Mouse (Mus musculus): ENCODE results near the gene Zfyve28. TPM values are rescaled to one million over a fixed set of nuclear protein-coding genes. Genes with fewer than 3 reads are reported as not detected.

Gene Zfyve28
- polyA plus RNA-seq, 2 experiments from 2014 or later: 4.4 to 4.5 TPM

DNA sequence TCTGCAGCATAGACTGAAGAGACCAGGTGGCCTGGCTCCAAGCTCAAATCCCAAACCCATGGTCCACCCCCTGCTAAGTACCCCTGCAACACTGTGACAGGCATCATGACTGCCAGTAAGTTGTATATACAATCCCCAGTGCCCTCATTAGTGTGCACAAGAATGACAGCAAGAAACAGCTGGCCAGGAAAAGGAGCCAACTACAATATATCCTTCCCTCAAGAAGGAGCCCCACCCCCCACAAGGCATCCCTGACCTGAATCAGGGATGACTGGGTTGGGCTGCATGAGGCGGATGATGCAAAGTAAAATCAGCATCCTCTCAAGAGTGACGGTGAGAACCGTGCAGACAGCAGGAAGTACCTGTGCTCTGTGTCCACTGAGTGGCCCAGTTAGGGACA is 38.2 kb downstream of the Zfyve28 start:
- no peak for ATAC-seq

- ATAC-seq: peak; percentile 23
Measured at GRCm38 (mm10) chr5:34249132-34249531, 39.1 kb downstream of the Zfyve28 start.

DNA sequence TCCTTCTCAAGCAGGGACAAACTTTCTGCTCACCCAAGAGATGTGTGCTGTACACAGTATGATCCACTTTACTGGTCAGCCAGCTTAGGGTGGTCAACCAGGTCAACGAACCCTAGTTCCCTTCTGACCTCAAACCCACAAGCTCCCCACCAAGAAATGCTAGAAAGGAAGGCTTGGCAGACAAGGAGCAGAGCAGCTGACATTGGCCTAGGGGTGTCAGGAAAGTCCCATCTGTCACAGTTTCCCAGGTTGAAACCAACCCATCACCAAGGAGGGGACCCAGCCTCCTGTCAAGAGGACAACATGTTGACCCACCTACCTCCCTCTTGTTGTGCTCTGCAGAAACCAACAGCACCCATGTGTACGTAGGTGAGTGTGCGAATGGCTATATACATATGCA is 41.8 kb downstream of the Zfyve28 start:
- no peak for ATAC-seq

DNA sequence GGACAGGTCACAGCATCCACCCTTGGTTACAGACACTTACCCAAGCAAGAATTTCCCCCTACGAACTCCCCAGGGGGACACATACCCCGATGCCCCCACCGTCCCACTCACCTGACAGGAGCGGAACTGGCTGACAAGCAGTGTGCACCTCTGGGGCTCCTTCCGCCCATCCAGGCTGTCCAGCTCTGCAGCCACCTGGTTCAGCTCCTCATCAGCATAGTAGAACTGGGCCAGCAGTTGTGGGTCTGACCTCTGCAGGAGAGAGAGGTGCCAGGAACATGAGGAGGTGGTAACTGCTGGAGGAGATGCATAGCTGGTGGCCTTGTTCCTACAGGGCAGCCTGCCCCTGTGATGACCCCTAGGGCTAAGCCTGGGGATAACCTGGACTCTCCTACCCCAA is 45.2 kb downstream of the Zfyve28 start:
- no peak for ATAC-seq

DNA sequence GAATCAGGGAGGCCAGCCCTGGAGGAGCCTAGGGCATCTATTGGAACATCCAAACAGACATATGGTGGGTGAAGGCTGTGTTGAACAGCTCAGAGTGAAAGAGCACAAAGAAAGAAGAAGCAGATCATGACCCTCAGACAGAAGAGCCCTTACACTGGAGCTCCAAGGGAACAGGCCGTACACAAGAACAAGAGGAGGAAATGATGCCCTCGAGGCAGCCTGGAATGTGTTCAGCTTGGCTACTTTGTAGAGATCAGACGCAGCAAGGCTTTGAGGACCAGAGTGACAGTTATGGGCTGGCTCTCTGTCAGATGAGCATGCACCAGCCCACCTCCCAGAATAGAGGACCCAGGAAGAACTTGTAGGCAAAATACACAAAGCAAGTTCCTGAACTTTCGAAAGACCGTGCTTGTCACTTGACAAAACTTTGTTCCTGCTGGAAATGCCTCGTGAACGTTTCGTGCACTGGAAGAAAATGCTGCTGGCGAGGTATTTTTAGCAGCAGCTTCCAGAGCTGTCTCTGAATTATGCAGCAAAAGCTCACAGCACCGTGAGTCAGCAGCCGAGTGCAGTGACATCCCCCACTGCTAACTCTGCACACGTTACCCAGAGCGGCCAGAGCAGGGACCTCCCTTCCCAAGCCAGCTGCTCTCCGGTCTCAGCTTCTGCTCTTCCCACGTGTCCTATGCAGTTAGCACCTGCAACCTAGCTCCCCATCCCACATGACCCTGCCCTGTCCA is 45.9 kb downstream of the Zfyve28 start:
- ATAC-seq: no peak

- no peak for ATAC-seq
Measured at GRCm38 (mm10) chr5:34238444-34238843, 49.8 kb downstream of the Zfyve28 start.

DNA sequence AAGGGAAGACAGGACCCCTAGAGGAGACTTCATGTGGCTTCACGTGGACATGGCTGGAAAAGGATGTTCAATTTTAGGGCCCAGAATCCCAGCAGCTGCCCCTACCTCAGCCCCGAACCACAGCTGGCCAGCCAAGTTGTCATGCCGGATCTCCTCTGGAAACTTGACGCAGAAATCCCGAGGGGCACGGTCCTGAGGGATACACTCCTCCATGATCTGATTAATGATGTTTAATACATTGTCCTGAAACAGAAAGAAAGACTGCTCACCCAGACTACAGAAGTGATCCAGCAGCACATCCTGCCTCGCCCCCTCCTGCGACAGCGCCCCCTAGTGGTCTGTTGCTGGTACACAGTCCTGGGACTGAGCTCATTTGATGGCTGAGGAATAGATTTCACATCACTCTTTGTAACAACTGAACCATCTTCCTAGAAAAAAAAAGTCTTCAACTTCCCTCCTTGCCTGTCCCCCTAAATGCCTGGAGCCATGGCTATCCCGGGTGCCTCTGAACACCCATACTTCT is 52.3 kb downstream of the Zfyve28 start:
- ATAC-seq: peak; percentile 92

DNA sequence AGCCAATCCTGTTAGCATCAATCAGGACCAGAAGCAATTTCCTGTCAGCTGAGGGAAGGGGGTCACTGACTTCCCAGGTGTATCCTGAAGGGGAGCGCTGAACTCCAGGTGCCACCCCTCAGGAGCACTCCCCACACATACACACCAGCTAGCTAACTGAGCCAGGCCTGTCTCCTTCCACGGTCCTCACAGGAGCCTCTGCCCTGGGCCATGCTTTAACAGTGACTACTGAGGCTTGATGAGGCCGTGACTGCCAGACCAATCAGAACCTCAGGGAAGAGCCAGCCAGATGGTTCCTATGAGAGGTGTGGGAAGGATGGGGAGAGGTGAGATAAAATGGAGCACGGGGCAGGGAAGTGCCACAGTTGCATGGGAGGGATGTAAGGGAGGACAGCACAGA is 53.2 kb downstream of the Zfyve28 start:
- ATAC-seq: no peak

GRCm38 (mm10) chr5:34233221-34233515 is 55.1 kb downstream of the Zfyve28 start:
- no peak for ATAC-seq

DNA sequence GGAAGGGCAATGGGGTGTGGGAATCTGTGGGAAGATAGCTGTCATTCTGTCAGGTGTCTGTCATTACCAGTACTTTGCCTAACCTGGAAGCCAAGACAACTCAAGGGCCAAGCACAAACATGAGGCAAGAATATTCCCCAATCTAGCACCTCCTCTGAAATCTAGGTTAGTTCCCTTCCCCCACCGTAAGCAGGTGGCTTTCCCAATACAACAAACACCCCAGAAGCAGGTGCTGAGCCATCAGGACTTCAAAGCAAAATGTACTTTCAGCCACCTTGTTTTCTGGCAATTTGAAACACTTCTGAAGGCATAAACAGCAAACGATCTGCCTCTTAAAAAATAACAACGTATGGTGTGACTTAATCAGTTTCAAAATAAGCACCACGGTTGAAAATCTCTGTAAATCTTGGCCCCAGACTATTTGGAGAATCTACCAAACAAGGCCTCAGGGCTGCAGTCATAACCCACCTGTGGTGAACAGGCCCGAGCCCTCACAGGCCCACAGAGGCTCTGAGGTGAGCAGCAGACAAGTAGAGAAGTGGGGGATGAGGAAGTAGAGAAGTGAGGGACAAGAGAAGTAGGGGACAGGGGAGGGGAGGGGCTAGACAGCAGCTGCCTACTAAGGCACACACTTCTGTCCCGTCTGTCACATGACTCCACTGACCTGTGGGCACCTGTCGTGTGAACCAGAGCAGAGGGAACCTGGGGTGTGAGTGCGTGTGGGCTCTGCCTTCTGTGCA is 55.6 kb downstream of the Zfyve28 start:
- no peak for ATAC-seq

- peak; percentile 25 for ATAC-seq
Measured at GRCm38 (mm10) chr5:34231901-34232300, 56.3 kb downstream of the Zfyve28 start.

- peak; percentile 48 for ATAC-seq
Measured at GRCm38 (mm10) chr5:34230599-34231485, 57.4 kb downstream of the Zfyve28 start.

GRCm38 (mm10) chr5:34229503-34229902 is 58.7 kb downstream of the Zfyve28 start:
- no peak for ATAC-seq

DNA sequence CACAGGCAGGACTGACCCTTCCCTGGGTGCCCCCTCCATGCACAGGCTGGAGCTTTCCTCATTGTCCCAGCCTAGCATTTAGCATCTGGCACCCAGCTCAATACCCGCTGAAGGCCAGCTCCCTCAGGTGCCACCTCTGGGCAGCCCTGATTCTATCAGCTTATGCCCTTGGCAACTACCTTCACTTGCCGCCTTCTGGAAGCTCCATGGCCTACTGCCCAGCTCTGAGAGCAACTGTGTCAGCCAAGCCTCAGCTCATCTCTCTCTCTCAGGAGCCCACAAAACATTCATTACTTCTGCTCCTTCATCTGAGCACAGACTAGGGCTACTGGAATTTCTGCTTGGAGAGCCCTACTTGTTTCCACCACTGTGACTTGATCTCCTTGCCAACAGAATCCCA is 62.7 kb downstream of the Zfyve28 start:
- ATAC-seq: no peak

GRCm38 (mm10) chr5:34224515-34224914 is 63.7 kb downstream of the Zfyve28 start:
- ATAC-seq: no peak

DNA sequence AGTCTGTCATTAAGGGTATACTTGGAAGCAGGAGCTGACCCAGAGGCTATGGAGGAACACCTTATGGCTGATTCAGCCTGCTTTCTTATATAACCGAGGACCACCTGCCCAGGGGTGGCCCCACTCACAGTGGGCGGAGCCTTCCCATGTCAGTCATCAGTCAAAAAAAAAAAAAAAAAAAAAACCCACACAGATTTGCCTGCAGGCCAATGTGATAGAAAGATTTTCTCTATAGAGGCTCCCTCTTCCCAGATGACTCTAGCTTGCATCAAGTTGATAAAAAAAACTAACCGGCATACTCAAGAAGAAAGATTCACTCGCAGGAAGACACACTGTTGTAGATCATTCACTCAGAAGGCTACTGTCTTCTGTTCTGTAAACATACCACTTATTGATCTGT is 68.2 kb downstream of the Zfyve28 start:
- ATAC-seq: no peak

DNA sequence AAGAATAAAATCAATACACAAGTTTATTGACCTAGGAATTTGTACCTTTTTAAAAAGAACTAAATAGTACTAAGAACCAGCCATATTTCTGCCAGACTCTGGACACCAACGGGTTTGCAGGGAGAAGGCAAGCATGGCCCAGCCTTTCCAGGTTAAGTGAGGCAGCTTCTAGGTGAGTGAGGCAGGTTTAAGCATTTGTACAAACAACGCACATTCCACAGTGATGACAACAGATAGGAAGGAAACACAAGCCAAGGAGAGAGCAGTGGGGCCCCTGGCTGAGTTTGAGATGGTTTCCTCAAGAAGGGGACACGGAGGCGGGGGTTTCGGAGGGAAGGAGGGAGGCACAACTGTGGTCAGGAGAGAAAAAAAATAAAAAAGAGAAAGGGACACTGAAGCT is 69.6 kb downstream of the Zfyve28 start:
- ATAC-seq: no peak

GRCm38 (mm10) chr5:34217756-34218155 is 70.5 kb downstream of the Zfyve28 start:
- no peak for ATAC-seq

DNA sequence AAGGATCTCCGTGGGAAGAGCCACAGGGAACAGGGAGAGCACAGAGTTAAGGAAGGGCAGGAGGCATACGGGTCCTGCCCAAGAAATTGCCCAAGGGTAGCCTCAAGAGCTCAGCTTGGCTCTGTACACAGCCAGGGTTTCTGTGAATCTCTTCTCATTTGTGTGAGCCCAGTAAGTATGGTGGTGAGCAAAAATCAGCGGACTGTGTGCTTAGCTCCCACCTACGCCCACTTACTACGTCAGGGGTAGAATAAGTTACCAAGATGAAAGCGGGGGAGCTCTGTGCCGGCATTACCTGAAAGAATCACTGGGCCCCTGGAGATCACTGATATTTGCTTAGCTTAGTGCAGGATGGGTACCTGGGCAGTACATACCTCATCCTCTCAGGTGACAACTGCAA is 72.2 kb downstream of the Zfyve28 start:
- ATAC-seq: no peak

DNA sequence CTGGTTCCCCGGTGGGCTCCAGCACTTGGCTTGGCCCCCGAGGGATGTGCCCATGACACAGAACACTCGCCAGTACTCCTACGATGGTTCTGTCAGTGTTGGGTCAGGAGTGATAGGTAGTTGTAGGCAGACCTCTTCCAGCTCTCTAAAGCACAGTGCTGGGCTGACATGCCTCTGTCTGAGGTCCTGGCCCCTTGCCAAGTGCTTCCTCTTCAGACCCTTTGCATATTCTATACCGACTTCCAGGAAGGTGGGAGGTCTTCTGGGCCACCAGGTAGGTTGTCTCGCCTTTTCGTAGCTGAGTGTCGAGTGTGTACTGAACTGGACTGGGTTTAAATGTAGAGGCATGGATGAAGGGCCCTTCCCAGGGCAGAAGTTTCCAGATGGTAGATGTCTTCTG is 74.6 kb downstream of the Zfyve28 start:
- ATAC-seq: no peak

GRCm38 (mm10) chr5:34210279-34210678 is 78.0 kb downstream of the Zfyve28 start:
- ATAC-seq: peak; percentile 81

DNA sequence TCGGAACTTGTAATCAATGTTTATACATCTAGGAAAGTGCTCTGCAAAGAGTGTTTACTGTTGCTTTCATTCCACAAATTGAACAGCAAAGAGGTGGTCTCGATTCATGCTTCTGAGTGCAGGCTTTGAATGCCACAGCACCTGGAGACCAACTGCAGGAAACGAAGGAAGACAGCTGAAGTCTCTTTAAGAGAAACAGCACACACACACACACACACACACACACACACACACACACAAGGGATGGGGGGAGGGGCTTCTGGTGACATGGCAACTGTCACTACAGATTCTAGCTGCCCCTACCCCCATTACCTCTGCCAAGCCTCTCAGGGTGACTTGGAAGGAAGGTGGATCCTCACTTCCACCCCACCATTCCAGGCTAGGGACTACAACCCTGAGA is 80.7 kb downstream of the Zfyve28 start:
- ATAC-seq: peak; percentile 26

- ATAC-seq: no peak
Measured at GRCm38 (mm10) chr5:34205788-34206187, 82.5 kb downstream of the Zfyve28 start.
